Mouse (Mus musculus): ENCODE measurements around the gene Nsmce1. TPM values are rescaled to one million over a fixed set of nuclear protein-coding genes. Genes with fewer than 3 reads are reported as not detected.
A peak's percentile ranks its signal among the peaks of the same experiment; 100 is the strongest.

Nsmce1 gene
- polyA plus RNA-seq, 1 experiment from 2014 or later: 122 TPM

GRCm38 (mm10) chr7:125421911-125422310 is 69.5 kb downstream of the Nsmce1 start:
- Histone ChIP-seq H3K36me3 (no peaks in the 10 kb centered on the region), H3K27ac (no peak overlapping the region), H3K27me3 (ENCODE audit: insufficient read depth, poor library complexity, severe bottlenecking) (no peaks in the 10 kb centered on the region; the same call in 1 of the 2 replicates), H3K4me3 (no peak overlapping the region), H3K4me1 (no peaks in the 10 kb centered on the region), H3K9me3 (no peaks in the 10 kb centered on the region)
- no peak for DNase-seq (ENCODE audit: low spot score)
- WGBS: 52% methylated on average over 2 of the region's 2 CpGs

- WGBS: 66% methylated on average over 2 of the region's 2 CpGs
- H3K27me3 ChIP-seq (ENCODE audit: insufficient read depth, poor library complexity, severe bottlenecking): no peaks in the 10 kb centered on the region; the same call in 1 of the 2 replicates
- peak; percentile 83 for DNase-seq (ENCODE audit: low spot score)
- H3K4me1 ChIP-seq: no peaks in the 10 kb centered on the region
- H3K36me3 ChIP-seq: no peaks in the 10 kb centered on the region
- H3K27ac ChIP-seq: no peak overlapping the region
- no peak overlapping the region for H3K4me3 ChIP-seq
- H3K9me3 ChIP-seq: no peaks in the 10 kb centered on the region
Observed at GRCm38 (mm10) chr7:125420190-125420589, 71.2 kb downstream of the Nsmce1 start.

- H3K27me3 ChIP-seq (ENCODE audit: insufficient read depth, poor library complexity, severe bottlenecking): no peaks in the 10 kb centered on the region; the same call in 1 of the 2 replicates
Observed at GRCm38 (mm10) chr7:125418413-125418812, 73.0 kb downstream of the Nsmce1 start.

More at GRCm38 (mm10) chr7:125418413-125418812, 73.0 kb downstream of the Nsmce1 start:
- H3K27ac ChIP-seq: no peak overlapping the region
- no peaks in the 10 kb centered on the region for H3K4me1 ChIP-seq
- no peak overlapping the region for H3K4me3 ChIP-seq
- 12% methylated on average over 3 of the region's 3 CpGs for WGBS
- DNase-seq (ENCODE audit: low spot score): peak; percentile 84
- H3K9me3 ChIP-seq: no peaks in the 10 kb centered on the region
- H3K36me3 ChIP-seq: no peaks in the 10 kb centered on the region

Other genes starting within 250 kb of the Nsmce1 start
- gene Kdm8, start 46.9 kb downstream of the Nsmce1 start, polyA plus RNA-seq (2016; fragmentation: Nextera tagmentation; extraction: Ambion mirVana): 10.8 and 11.6 TPM in 2 replicates
- 2.2 and 3.4 TPM in 2 replicates for gene Il4ra, start 60.5 kb upstream of the Nsmce1 start, polyA plus RNA-seq (2016; fragmentation: Nextera tagmentation; extraction: Ambion mirVana)
- gene Il21r, start 111.8 kb upstream of the Nsmce1 start, polyA plus RNA-seq (2016; fragmentation: Nextera tagmentation; extraction: Ambion mirVana): 0.07 and 0.11 TPM in 2 replicates
- 36.2 and 43.6 TPM in 2 replicates for gene Gtf3c1, start 216.2 kb upstream of the Nsmce1 start, polyA plus RNA-seq (2016; fragmentation: Nextera tagmentation; extraction: Ambion mirVana)
- 9.2 and 11.1 TPM in 2 replicates for gene D430042O09Rik, start 216.3 kb upstream of the Nsmce1 start, polyA plus RNA-seq (2016; fragmentation: Nextera tagmentation; extraction: Ambion mirVana)